Mouse (Mus musculus) small intestine, adult 2 months (tissue): Measurements from ENCODE around the gene March7.
A peak's percentile ranks its signal among the peaks of the same experiment; 100 is the strongest.

Experiments used
- CTCF ChIP-seq: fragments of 200-500 bp; IDR thresholded peaks from 2 replicates; pipeline ENCODE4 v1.5.1; 2012; ENCODE audit warnings: low read depth, mild to moderate bottlenecking, control low read depth, inconsistent platforms, low read length, moderate library complexity, mixed read lengths; ENCODE audit not compliant: insufficient replicate concordance, insufficient read length; ENCODE audit errors: extremely low read depth
- POLR2A ChIP-seq: fragments of 200-500 bp; IDR thresholded peaks from 2 replicates; pipeline ENCODE4 v1.6.1; 2012; ENCODE audit warnings: low read depth, mild to moderate bottlenecking, control low read depth, inconsistent platforms, low read length, moderate library complexity

DNA sequence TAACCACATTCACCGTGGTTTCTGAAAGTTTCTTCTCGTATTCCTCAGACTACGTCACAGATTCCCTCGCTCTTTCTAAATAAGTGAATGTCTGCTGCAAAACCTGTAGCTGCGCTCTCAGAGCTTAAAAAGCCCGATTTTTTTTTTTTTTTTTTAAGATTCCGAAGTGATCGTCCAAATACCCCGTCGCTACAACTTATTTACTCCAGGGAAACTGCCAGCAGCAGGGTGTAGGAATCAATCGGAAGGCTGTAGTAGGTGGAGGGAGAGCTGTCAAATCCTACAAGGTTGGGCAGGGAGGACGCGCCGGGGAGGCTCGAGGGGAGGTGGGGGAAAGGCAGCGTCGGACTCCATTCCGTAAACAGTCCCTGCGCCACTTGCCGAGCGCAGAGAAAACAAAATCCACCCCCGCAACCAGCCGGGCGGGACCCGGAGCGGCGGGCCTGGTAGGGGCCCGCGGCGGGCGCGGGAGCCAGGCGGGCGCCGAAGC lies 520 bp upstream of the March7 start:
- TF ChIP-seq CTCF (0 out of 2 replicates have a peak, but pooled peaks have one; percentile 1), POLR2A (no peak)
